Mouse (Mus musculus) c-Kit-positive CD71-positive TER-119-positive erythroid progenitor cells, embryonic 14.5 days (primary cell): ENCODE data around the gene Akap3.

Experiments used
- DNase-seq: peaks from one replicate; pipeline ENCODE4 v3.0.0-alpha.2; 2013; ENCODE audit warnings: low spot score

Akap3 gene

GRCm38 (mm10) chr6:126852881-126853280 is at the start of gene Akap3:
TSS of gene Akap3 (plus strand) at chr6:126853098.
- no peak for DNase-seq

- peak; percentile 18 for DNase-seq
These were observed 46.1 kb upstream of the Akap3 start for GRCm38 (mm10) chr6:126806783-126807182.

GRCm38 (mm10) chr6:126808134-126808533 is 44.8 kb upstream of the Akap3 start:
- DNase-seq: no peak

GRCm38 (mm10) chr6:126808561-126808960 is 44.3 kb upstream of the Akap3 start:
- no peak for DNase-seq

- no peak for DNase-seq
These were observed 41.4 kb upstream of the Akap3 start for GRCm38 (mm10) chr6:126811481-126811880.

- DNase-seq: no peak
These were observed 37.6 kb upstream of the Akap3 start for GRCm38 (mm10) chr6:126815206-126815750.

- DNase-seq: no peak
These were observed 36.6 kb upstream of the Akap3 start for GRCm38 (mm10) chr6:126816338-126816737.

GRCm38 (mm10) chr6:126823087-126823486 is 29.8 kb upstream of the Akap3 start:
- DNase-seq: no peak

GRCm38 (mm10) chr6:126836628-126837027 is 16.3 kb upstream of the Akap3 start:
- DNase-seq: no peak

GRCm38 (mm10) chr6:126848712-126849704 is 3.9 kb upstream of the Akap3 start, which contains the start of gene Ndufa9:
TSS of gene Ndufa9 (minus strand) at chr6:126849136.
- peak; percentile 93 for DNase-seq

GRCm38 (mm10) chr6:126877118-126877517 is 24.2 kb downstream of the Akap3 start:
- no peak for DNase-seq

- no peak for DNase-seq
These were observed 54.5 kb downstream of the Akap3 start for GRCm38 (mm10) chr6:126907378-126907777.

- DNase-seq: no peak
These were observed 55.0 kb downstream of the Akap3 start for GRCm38 (mm10) chr6:126907876-126908275.

- no peak for DNase-seq
These were observed 57.8 kb downstream of the Akap3 start for GRCm38 (mm10) chr6:126910727-126911126.

- no peak for DNase-seq
These were observed 62.0 kb downstream of the Akap3 start for GRCm38 (mm10) chr6:126914928-126915327.

GRCm38 (mm10) chr6:126921111-126921881 is 68.4 kb downstream of the Akap3 start, which contains the start of gene Dyrk4:
TSS of gene Dyrk4 (minus strand) at chr6:126921839.
- no peak for DNase-seq
